Mouse (Mus musculus): ENCODE results near the gene Clec2d.

GRCm38 (mm10) chr6:129212421-129213195, 32.2 kb downstream of the Clec2d start:
- TF ChIP-seq CTCF (IDR thresholded peaks at IDR 0.05; ENCODE audit: control insufficient read depth, insufficient read depth, insufficient read length) (no peak), FOSL1 (IDR thresholded peaks at IDR 0.05; ENCODE audit: insufficient read depth, low read length, poor library complexity, severe bottlenecking) (no peak)

Measured in C2C12 (cell line).